ENCODE assay signal across 20 mouse cellular contexts in the genomic region with DNA sequence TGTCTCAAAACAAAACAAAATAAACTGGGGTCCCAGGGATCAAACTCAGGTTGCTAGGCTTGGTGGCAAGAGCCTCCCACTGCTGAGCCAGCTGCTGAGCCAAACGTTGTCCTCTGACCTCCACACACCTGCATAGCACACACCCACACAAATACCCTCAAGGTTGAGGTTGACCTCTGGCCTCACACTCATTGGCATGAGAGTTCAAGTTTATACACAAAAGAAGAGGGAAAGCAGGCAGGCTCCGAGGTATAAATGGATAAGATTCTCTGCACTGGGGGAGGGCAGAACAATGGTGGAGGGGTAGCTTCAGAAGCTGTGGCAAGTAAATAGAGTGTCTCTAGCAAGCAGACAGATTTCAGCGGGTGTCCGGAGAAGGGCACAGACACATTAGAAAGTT. TPM values are rescaled to one million over a fixed set of nuclear protein-coding genes. Genes with fewer than 3 reads are reported as not detected.
DNase-seq lines count a peak whose midpoint lies in the region; ATAC-seq lines count a peak whose summit lies in the region.
"Had no signal": no experiment of that assay in that cellular context is flagged by ENCODE, and none has a peak within 500 bp of the region (broad histone marks: within the 10 kb centered on the region; RNA-seq: fewer than 3 reads in every experiment).

No protein-coding gene starts in this region.

- H3K9me3 ChIP-seq in midbrain, embryonic 11.5 days (ENCODE audit: control insufficient read depth, low read length) = no peaks in the 10 kb centered on the region; the same call in 1 of the 2 replicates
- H3K9me3 ChIP-seq in midbrain, embryonic 15.5 days = no peaks in the 10 kb centered on the region
- H3K9me3 ChIP-seq in kidney, embryonic 15.5 days (replicated peaks) = no peaks in the 10 kb centered on the region; the same call in 1 of the 2 replicates
- H3K9me3 ChIP-seq: embryonic facial prominence, embryonic 12.5 days; limb, embryonic 15.5 days; lung, embryonic 15.5 days; neural tube, embryonic 12.5 days; stomach, embryonic 15.5 days had no signal

- DNase-seq in embryo, embryonic 10.5 days (ENCODE audit: low spot score) = peak; percentile 14
- no peak for DNase-seq in embryo, embryonic 10 days (ENCODE audit: low spot score)
- DNase-seq in midbrain, embryonic 11.5 days (ENCODE audit: low spot score, missing footprints) = no peak
- no peak for DNase-seq in thymus, postnatal 25 days
- no peak for DNase-seq in ovary, adult 18-20 months (ENCODE audit: low spot score)
- DNase-seq: adrenal gland, adult 2 months; cerebellum, adult 9-10 months; gastrocnemius, postnatal 14 days; right cerebral cortex, postnatal 4 days had no signal

- WGBS in midbrain, embryonic 11.5 days = 31% methylated on average over 4 of the region's 4 CpGs
- WGBS in midbrain, embryonic 15.5 days = 34% methylated on average over 4 of the region's 4 CpGs
- WGBS in kidney, embryonic 15.5 days = 24% methylated on average over 4 of the region's 4 CpGs

- H3K4me3 ChIP-seq in midbrain, embryonic 11.5 days (ENCODE audit: low read depth, low read length) = no peak overlapping the region
- no peak overlapping the region for H3K4me3 ChIP-seq in midbrain, embryonic 15.5 days
- no peak overlapping the region for H3K4me3 ChIP-seq in kidney, embryonic 15.5 days (replicated peaks)
- H3K4me3 ChIP-seq: embryonic facial prominence, embryonic 12.5 days; limb, embryonic 15.5 days; lung, embryonic 15.5 days; neural tube, embryonic 12.5 days; stomach, embryonic 15.5 days had no signal

- H3K27ac ChIP-seq in midbrain, embryonic 11.5 days (ENCODE audit: low read depth, low read length) = no peak overlapping the region
- no peak overlapping the region for H3K27ac ChIP-seq in midbrain, embryonic 15.5 days
- H3K27ac ChIP-seq in kidney, embryonic 15.5 days = peak overlapping the region; percentile 83
- H3K27ac ChIP-seq: embryonic facial prominence, embryonic 12.5 days; limb, embryonic 15.5 days; lung, embryonic 15.5 days; neural tube, embryonic 12.5 days had no signal

- no peaks in the 10 kb centered on the region for H3K27me3 ChIP-seq in midbrain, embryonic 11.5 days (ENCODE audit: control insufficient read depth, insufficient read depth, low read length)
- no peaks in the 10 kb centered on the region for H3K27me3 ChIP-seq in midbrain, embryonic 15.5 days (replicated peaks)
- H3K27me3 ChIP-seq in kidney, embryonic 15.5 days = no peaks in the 10 kb centered on the region
- H3K27me3 ChIP-seq: embryonic facial prominence, embryonic 12.5 days; limb, embryonic 15.5 days; lung, embryonic 15.5 days; stomach, embryonic 15.5 days had no signal

- no peaks in the 10 kb centered on the region for H3K36me3 ChIP-seq in midbrain, embryonic 11.5 days (ENCODE audit: control insufficient read depth, insufficient read depth, low read length)
- H3K36me3 ChIP-seq in midbrain, embryonic 15.5 days (replicated peaks) = no peaks in the 10 kb centered on the region
- no peaks in the 10 kb centered on the region for H3K36me3 ChIP-seq in kidney, embryonic 15.5 days
- H3K36me3 ChIP-seq: embryonic facial prominence, embryonic 12.5 days; limb, embryonic 15.5 days; lung, embryonic 15.5 days; neural tube, embryonic 12.5 days; stomach, embryonic 15.5 days had no signal

- no peaks in the 10 kb centered on the region for H3K4me1 ChIP-seq in midbrain, embryonic 11.5 days (ENCODE audit: control insufficient read depth, insufficient read depth, low read length)
- H3K4me1 ChIP-seq in midbrain, embryonic 15.5 days = no peaks in the 10 kb centered on the region
- H3K4me1 ChIP-seq in kidney, embryonic 15.5 days = peaks cover 20% of the 10 kb centered on the region
- H3K4me1 ChIP-seq: lung, embryonic 15.5 days; neural tube, embryonic 12.5 days had no signal

- ATAC-seq in midbrain, embryonic 11.5 days (ENCODE audit: low FRiP score) = no peak
- ATAC-seq in midbrain, embryonic 15.5 days (replicated peaks) = no peak
- ATAC-seq in kidney, embryonic 15.5 days (replicated peaks; ENCODE audit: low FRiP score) = peak; percentile 34; the same call in 1 of the 2 replicates
- no peak for ATAC-seq in CD4-positive, CD25-positive, alpha-beta regulatory T cell, adult 4 months
- ATAC-seq: inflammation-experienced regulatory T-cells, adult 6 months had no signal

- no peak overlapping the region for H3K4me2 ChIP-seq in midbrain, embryonic 11.5 days
- no peak overlapping the region for H3K4me2 ChIP-seq in midbrain, embryonic 15.5 days
- no peak overlapping the region for H3K4me2 ChIP-seq in kidney, embryonic 15.5 days
- H3K4me2 ChIP-seq: embryonic facial prominence, embryonic 12.5 days; heart, embryonic 11.5 days; limb, embryonic 15.5 days; lung, embryonic 15.5 days; neural tube, embryonic 12.5 days; stomach, embryonic 15.5 days had no signal

- H3K9ac ChIP-seq in midbrain, embryonic 11.5 days (ENCODE audit: low read length) = 0 out of 2 replicates have a peak overlapping the region, but pooled peaks have one; percentile 4
- H3K9ac ChIP-seq in midbrain, embryonic 15.5 days = no peak overlapping the region
- no peak overlapping the region for H3K9ac ChIP-seq in kidney, embryonic 15.5 days
- H3K9ac ChIP-seq: embryonic facial prominence, embryonic 12.5 days; limb, embryonic 15.5 days; lung, embryonic 15.5 days; neural tube, embryonic 12.5 days; stomach, embryonic 15.5 days had no signal

RNA-seq across cellular contexts. Expression of a gene that starts 1.1 kb away (rescaled TPM):
- not detected in 2 replicates for polyA plus RNA-seq in midbrain, embryonic 11.5 days (2014; fragmentation: Nextera tagmentation; extraction: Ambion mirVana)
- 0.12 and 0.13 TPM in 2 replicates for polyA plus RNA-seq in midbrain, embryonic 15.5 days (2015; fragmentation: Nextera tagmentation; extraction: Ambion mirVana)
- polyA plus RNA-seq in kidney, embryonic 15.5 days (2015; fragmentation: Nextera tagmentation; extraction: Ambion mirVana) = 8.4 and 9.2 TPM in 2 replicates
- polyA plus RNA-seq in CD4-positive, CD25-positive, alpha-beta regulatory T cell, adult 4 months (2017; shearing (Covaris generic)) = not detected
- polyA plus RNA-seq: adrenal gland, adult 2 months; inflammation-experienced regulatory T-cells, adult 6 months; neural tube, embryonic 12.5 days; thymus, postnatal 0 days had no signal

RNA-seq across cellular contexts. Expression of a gene that starts 50.7 kb away (rescaled TPM):
- 42.9 and 46.6 TPM in 2 replicates for polyA plus RNA-seq in midbrain, embryonic 11.5 days (2014; fragmentation: Nextera tagmentation; extraction: Ambion mirVana)
- 35.8 and 36.1 TPM in 2 replicates for polyA plus RNA-seq in midbrain, embryonic 15.5 days (2015; fragmentation: Nextera tagmentation; extraction: Ambion mirVana)
- 53.9 and 63.3 TPM in 2 replicates for polyA plus RNA-seq in kidney, embryonic 15.5 days (2015; fragmentation: Nextera tagmentation; extraction: Ambion mirVana)
- polyA plus RNA-seq in CD4-positive, CD25-positive, alpha-beta regulatory T cell, adult 4 months (2017; shearing (Covaris generic)) = 10 to 100 TPM; 14.2 to 23.5 TPM

RNA-seq across cellular contexts. Expression of a gene that starts 50.9 kb away (rescaled TPM):
- 26.2 and 26.9 TPM in 2 replicates for polyA plus RNA-seq in midbrain, embryonic 11.5 days (2014; fragmentation: Nextera tagmentation; extraction: Ambion mirVana)
- polyA plus RNA-seq in midbrain, embryonic 15.5 days (2015; fragmentation: Nextera tagmentation; extraction: Ambion mirVana) = 19.4 and 19.9 TPM in 2 replicates
- polyA plus RNA-seq in kidney, embryonic 15.5 days (2015; fragmentation: Nextera tagmentation; extraction: Ambion mirVana) = 19.4 and 20.2 TPM in 2 replicates
- 10 to 100 TPM; 34.0 to 40.4 TPM for polyA plus RNA-seq in CD4-positive, CD25-positive, alpha-beta regulatory T cell, adult 4 months (2017; shearing (Covaris generic))
